Mouse (Mus musculus) heart, adult 10 weeks (tissue): ENCODE measurements around the gene Ndufa9. TPM values are rescaled to one million over a fixed set of nuclear protein-coding genes. Genes with fewer than 3 reads are reported as not detected.

ENCODE experiments used
- polyA plus RNA-seq: library from polyadenylated mRNA; stranded (reverse); fragments of 350-450 nt; fragmentation: Illumina TruSeq; extraction: RNeasy Lipid Tissue Mini Kit (QIAGEN cat#74804); gene quantifications from one replicate; pipeline ENCODE4 v1.2.3, GENCODE M21; 2014; ENCODE audit warnings: low read depth, low replicate concordance

Ndufa9 gene
- polyA plus RNA-seq: 696 TPM

DNA sequence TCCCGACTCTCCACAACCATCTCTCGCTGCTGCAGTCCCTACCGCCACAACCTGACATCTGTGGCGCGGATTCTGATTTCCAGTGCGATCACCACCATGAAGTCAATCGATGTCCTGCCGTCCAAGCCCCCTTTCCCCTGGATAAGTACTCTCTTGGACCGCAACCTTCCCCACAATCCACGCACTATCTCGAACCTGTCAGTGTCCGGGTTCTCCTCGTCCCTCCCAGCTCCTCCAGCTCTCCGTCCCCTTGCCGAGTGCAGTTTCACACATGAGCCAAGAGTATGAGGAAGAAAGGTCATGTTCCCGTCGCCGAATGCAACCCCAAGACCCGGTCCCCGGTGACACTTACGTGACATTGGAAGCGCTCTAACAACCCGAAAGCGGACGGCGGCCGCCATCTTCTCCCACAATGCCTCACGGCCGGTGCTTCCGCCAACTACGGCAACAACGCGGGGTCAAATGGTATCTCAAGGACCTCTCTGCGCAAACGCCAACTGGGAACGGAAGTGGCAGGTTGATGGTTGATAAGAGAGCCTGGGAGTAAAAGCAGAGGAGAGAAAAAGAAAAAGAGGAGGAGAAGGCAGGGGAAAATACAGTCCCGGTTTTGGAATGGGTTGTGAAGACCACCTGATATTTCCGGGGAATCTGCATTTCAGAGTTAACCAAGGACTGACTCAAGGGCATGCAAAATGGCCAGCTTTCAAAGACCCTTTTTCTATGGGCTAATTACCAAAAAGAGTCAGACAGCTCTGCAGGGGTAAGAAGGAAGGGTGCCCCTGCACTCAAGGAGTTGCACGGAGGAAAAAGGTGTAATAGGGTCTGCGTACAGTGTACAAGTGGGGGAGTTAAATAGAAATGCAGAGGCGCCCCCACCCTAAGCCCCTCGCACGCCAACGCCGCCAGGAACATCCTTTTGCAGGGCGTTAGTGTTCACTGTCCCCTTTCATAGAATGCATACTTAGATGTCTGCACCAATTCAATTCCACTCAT is at the start of gene Ndufa9:
Gene Ndufa9 (minus strand): TSS at position 425 of the 993 bp plus-strand sequence.

DNA sequence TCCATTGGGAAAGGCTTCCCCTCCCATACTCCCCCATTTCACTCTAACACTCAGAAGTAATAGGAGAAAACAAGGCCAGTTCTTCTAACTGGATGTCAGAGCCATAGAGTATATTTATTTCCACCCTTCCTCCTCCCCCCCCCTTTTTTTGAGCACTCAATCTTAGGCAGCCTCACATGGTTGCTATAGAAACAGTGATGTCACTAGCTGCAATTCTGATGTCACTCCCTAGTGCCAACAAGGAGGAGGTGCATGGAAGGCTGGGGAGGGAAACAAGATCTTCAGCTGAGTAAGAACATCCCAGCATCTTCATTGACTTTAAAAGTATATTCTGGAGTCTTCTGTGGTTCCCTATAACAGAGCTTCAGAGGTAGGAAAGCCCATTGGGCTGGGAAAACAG is 3.9 kb upstream of the Ndufa9 start, which contains the start of gene Akap3:
Gene Akap3 (plus strand): TSS at position 218 of the 400 bp plus-strand sequence.

Other genes with a start within 250 kb of the Ndufa9 start
- 1.5 TPM for gene Kcna1, start 202.8 kb downstream of the Ndufa9 start, polyA plus RNA-seq
- 1.7 TPM for gene Kcna6, start 108.5 kb downstream of the Ndufa9 start, polyA plus RNA-seq
- not detected for gene Akap3, start 4.0 kb upstream of the Ndufa9 start, polyA plus RNA-seq
- gene Dyrk4, start 72.7 kb upstream of the Ndufa9 start, polyA plus RNA-seq: not detected
- gene Rad51ap1, start 90.5 kb upstream of the Ndufa9 start, polyA plus RNA-seq: 0.84 TPM
- 17.0 TPM for gene D6Wsu163e, start 90.8 kb upstream of the Ndufa9 start, polyA plus RNA-seq
- gene Fgf6, start 166.4 kb upstream of the Ndufa9 start, polyA plus RNA-seq: 0.39 TPM
- not detected for gene Fgf23, start 223.8 kb upstream of the Ndufa9 start, polyA plus RNA-seq